Mouse (Mus musculus) kidney, adult 2 months (tissue): Measurements from ENCODE around the gene Pde3a. TPM values are rescaled to one million over a fixed set of nuclear protein-coding genes. Genes with fewer than 3 reads are reported as not detected.

Experiments
- DNase-seq: peaks from one replicate; pipeline ENCODE4 v3.0.0; 2021
- H3K27ac ChIP-seq: fragments of 200-500 bp; 2 replicates; pipeline ENCODE4 v1.5.1; 2012; ENCODE audit warnings: low read depth, low read length, control low read depth, inconsistent platforms; ENCODE audit not compliant: insufficient read depth
- H3K27me3 ChIP-seq: fragments of 200-500 bp; replicated peaks from 2 replicates; pipeline ENCODE4 v1.6.1; 2012; ENCODE audit warnings: mild to moderate bottlenecking, moderate library complexity, low read length, inconsistent platforms; ENCODE audit not compliant: control insufficient read depth, insufficient read depth
- H3K36me3 ChIP-seq: fragments of 200-500 bp; 2 replicates; pipeline ENCODE4 v1.6.1; 2012; ENCODE audit warnings: mild to moderate bottlenecking, moderate library complexity, low read length, inconsistent platforms; ENCODE audit not compliant: control insufficient read depth, insufficient read depth
- H3K4me1 ChIP-seq: fragments of 200-500 bp; 2 replicates; pipeline ENCODE4 v1.6.1; 2011; ENCODE audit warnings: low read length; ENCODE audit not compliant: control insufficient read depth, insufficient read depth
- H3K4me3 ChIP-seq: fragments of 200-500 bp; 2 replicates; pipeline ENCODE4 v1.5.1; 2011; ENCODE audit warnings: mild to moderate bottlenecking, low read depth, low read length, control low read depth; ENCODE audit not compliant: insufficient read depth
- CTCF ChIP-seq: fragments of 200-500 bp; conservative IDR thresholded peaks from 2 replicates; pipeline ENCODE4 v1.5.1; 2011; ENCODE audit warnings: low read depth, mild to moderate bottlenecking, control low read depth, low read length, moderate library complexity, mixed read lengths; ENCODE audit not compliant: insufficient read depth, insufficient read length
- POLR2A ChIP-seq: fragments of 200-500 bp; IDR thresholded peaks from one replicate; pipeline ENCODE4 v1.6.1; 2011; ENCODE audit warnings: low read depth, low read length, control low read depth
- WGBS: fragments of 180-500 bp; shearing (Covaris S2); methylation state at CpG from one replicate; pipeline ENCODE4 v1.1.7; 2018; 5-methylcytosine and 5-hydroxymethylcytosine counted together
- polyA plus RNA-seq: library from polyadenylated mRNA; depleted of rRNA; stranded (reverse); fragments of >200 nt; gene quantifications from 2 replicates; pipeline ENCODE4 v1.2.3, GENCODE M21; 2012

Pde3a gene
- polyA plus RNA-seq, 1 experiment, result 4.1 TPM

DNA sequence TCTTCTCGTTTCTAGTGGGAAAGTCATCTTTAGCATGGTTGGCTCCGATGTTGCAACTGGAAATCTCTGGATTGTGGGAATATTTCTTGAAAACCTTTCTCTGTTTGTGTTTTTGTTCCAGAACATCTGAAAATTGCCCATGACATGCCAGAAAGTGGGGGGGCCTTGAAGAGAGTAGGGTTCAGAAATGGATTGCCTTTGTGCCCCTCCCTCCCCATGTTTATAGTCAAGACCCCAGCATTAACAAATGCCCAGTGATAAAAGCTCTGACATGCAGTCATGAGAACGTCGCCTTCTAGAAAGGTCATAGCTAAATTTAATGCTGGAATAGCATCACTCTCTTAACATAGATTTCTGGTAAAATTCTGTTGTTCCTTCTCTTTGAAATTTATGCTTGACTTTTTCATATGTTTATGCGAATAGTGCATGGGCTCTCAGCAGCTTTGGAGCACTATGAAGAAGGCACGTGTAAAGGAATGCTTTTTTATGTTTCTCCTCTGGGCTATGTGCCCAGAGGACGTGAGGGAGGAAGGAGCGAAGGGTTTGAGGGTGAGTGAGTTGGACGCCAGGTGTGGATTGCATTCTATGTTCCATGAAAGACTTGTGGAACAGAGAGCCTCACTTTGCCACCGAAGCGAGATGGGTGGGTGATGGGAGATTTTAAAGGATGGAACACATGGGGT is 19.0 kb downstream of the Pde3a start:
- no peak for DNase-seq
- no peak for TF ChIP-seq POLR2A
- no peak for TF ChIP-seq CTCF

DNA sequence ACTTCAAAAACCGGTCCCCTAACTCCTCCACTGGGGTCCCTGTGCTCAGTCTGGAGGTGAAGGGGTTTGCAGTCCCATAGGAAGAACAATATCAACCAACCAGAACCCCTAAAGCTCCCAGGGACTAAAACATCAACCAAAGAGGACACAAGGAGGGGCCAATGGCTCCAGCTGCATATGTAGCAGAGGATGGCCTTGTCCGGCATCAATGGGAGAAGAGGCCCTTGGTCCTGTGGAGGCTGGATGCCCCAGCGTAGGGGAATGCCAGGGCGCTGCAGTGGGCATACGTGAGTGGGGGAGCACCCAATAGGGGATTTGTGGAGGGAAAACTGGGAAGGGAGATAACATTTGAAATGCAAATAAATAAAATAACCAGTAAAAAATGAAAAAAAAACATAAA is 19.8 kb downstream of the Pde3a start:
- Histone ChIP-seq H3K27ac (no peak overlapping the region), H3K4me1 (no peaks in the 10 kb centered on the region), H3K36me3 (no peaks in the 10 kb centered on the region), H3K27me3 (no peaks in the 10 kb centered on the region), H3K4me3 (no peak overlapping the region)
- WGBS, result 94% methylated on average over 5 of the region's 5 CpGs
- no peak for DNase-seq
- TF ChIP-seq CTCF (no peak), POLR2A (no peak)

More for the DNA sequence above, 19.0 kb downstream of the Pde3a start:
- H3K4me1 ChIP-seq, result no peaks in the 10 kb centered on the region
- H3K27me3 ChIP-seq, result no peaks in the 10 kb centered on the region
- no peak overlapping the region for H3K27ac ChIP-seq
- H3K4me3 ChIP-seq, result no peak overlapping the region
- H3K36me3 ChIP-seq, result no peaks in the 10 kb centered on the region
- 65% methylated on average over 11 of the region's 11 CpGs for WGBS

DNA sequence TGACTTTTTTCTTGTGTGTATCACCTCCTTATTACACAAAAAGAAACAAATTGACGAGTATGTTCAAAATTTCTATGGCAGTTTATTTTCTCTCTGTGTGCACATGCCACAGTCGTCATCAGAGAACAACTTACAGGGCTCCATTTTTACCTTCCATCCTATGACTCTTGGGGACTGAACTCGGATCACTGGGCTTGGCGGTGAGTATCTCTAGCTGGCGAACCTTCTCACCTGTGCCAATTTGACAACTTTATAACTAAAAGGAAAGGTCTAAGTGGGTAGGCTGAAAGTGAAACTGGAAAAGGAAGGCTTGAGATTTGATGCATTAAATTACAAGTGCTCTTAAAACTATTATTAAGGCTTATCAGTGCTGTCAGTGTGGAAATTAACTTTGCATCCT is 22.1 kb downstream of the Pde3a start:
- H3K27me3 ChIP-seq, result no peaks in the 10 kb centered on the region
- no peak for DNase-seq
- WGBS, result 80% methylated on average over 5 of the region's 5 CpGs
- no peak overlapping the region for H3K4me3 ChIP-seq
- TF ChIP-seq POLR2A (no peak), CTCF (no peak)
- no peaks in the 10 kb centered on the region for H3K4me1 ChIP-seq
- H3K36me3 ChIP-seq, result no peaks in the 10 kb centered on the region
- H3K27ac ChIP-seq, result no peak overlapping the region

DNA sequence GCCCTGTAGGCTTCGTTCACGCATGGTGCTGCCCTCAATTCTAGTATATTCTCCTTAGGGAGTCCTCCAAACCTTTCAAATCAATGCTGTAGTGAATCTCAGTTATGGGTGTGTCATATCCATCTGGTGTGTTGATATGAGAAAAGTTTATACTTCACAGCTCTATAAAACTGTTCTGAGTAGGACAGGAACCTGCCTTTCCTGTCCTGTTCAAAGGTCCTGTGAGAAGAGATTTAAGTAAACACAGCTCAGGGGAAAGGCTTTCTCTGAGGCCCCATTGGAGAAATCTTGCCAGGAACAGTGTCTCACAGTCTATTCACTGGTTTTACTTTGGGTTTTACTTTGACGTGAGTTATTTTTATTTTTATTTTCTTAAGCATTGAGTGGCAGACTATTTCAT is 22.5 kb downstream of the Pde3a start:
- Histone ChIP-seq H3K27ac (no peak overlapping the region), H3K4me1 (no peaks in the 10 kb centered on the region), H3K36me3 (no peaks in the 10 kb centered on the region), H3K27me3 (no peaks in the 10 kb centered on the region), H3K4me3 (no peak overlapping the region)
- 83% methylated on average over 3 of the region's 3 CpGs for WGBS
- DNase-seq, result no peak
- TF ChIP-seq CTCF (no peak), POLR2A (no peak)

DNA sequence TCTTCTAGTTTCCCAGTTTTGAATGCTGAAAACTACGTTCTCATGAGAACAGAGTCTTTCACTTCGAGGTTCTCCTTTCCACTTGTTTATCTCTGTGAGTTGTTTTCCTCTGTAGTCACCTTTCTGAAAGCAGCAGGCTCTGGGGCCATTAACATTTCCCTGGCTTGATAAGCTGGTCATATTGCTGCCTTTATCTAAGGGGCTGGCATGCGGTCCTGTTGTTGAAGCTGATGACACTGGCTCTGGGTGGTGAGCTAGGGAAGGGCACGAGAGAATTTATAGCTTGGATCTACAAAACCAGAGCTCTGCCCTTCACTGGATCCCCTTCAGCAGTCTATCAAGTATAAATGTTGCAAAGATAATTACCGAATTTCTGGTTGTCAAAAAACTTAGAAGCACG is 24.6 kb downstream of the Pde3a start:
- TF ChIP-seq CTCF (no peak), POLR2A (no peak)
- no peak for DNase-seq
- no peak overlapping the region for H3K27ac ChIP-seq
- no peaks in the 10 kb centered on the region for H3K36me3 ChIP-seq
- H3K4me3 ChIP-seq, result no peak overlapping the region
- WGBS, result 88% methylated on average over 6 of the region's 6 CpGs
- H3K27me3 ChIP-seq, result no peaks in the 10 kb centered on the region
- H3K4me1 ChIP-seq, result no peaks in the 10 kb centered on the region

DNA sequence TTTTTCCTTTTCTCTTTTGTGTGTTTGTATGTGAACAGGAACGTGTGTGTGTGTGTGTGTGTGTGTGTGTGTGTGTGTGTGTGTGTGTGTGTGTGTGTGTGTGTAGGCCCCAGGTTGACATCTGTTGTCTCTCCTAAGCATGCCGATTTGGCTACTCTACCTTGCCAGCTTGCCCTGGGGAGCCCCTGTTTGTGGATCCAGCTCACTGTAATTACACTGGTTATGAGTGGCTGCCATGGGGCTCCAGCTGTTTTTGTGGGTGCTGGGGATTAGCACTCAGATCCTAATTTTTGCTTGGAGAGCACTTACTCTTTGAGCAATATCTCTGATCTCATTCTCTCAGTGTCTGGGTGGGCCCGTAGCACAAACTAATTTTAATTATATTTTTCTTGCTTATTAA is 32.6 kb downstream of the Pde3a start:
- no peak overlapping the region for H3K4me3 ChIP-seq

DNA sequence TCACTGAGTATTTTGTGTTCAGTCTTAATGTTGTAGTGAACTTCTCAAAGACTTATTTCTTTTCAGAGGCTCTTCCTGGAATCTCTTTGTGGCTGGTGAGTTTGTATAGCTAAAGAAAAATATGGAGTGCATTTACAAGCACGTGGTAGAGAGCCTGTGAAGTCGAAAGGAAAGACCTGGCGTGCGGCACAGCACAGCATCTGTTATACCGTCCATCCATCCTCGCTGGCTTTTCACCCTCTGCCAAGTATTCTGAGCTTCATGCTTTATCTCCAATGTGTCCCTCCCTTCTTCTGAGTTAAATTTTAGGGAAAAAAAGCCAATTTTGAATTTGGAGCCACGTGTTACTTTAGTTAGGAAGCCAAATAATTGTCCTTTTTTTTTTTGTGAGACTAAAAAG is 33.7 kb downstream of the Pde3a start:
- H3K4me1 ChIP-seq, result no peaks in the 10 kb centered on the region
- WGBS, result 85% methylated on average over 7 of the region's 7 CpGs
- no peak for DNase-seq
- H3K4me3 ChIP-seq, result no peak overlapping the region
- TF ChIP-seq POLR2A, result no peak
- TF ChIP-seq CTCF, result no peak
- H3K36me3 ChIP-seq, result no peaks in the 10 kb centered on the region
- H3K27me3 ChIP-seq, result no peaks in the 10 kb centered on the region
- H3K27ac ChIP-seq, result no peak overlapping the region

More for the DNA sequence above, 32.6 kb downstream of the Pde3a start:
- no peak for DNase-seq
- TF ChIP-seq CTCF, result no peak
- no peaks in the 10 kb centered on the region for H3K4me1 ChIP-seq
- H3K27ac ChIP-seq, result no peak overlapping the region
- H3K27me3 ChIP-seq, result no peaks in the 10 kb centered on the region
- 63% methylated on average over 3 of the region's 3 CpGs for WGBS
- no peaks in the 10 kb centered on the region for H3K36me3 ChIP-seq

DNA sequence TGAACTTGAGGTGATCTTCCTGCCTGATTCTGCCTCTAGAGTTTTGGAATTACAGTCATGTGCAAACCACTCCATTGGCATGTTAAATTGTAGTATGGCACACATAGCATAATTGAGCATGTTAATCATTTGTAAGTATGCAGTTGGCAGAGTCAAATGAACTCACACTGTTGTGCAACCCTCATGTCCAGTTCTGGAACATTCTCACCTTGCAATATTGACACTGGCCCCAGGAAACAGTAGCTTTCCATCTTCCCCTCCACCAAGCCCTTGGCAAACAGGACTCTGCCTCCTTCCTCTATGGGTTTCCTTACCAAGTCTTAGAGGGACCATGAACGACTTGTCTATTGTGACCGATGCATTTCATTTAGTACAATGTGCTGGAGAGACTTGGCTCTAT is 42.1 kb downstream of the Pde3a start:
- no peak overlapping the region for H3K27ac ChIP-seq
- H3K4me1 ChIP-seq, result no peaks in the 10 kb centered on the region
- no peaks in the 10 kb centered on the region; the same call in 1 of the 2 replicates for H3K27me3 ChIP-seq
- DNase-seq, result no peak
- no peak overlapping the region for H3K4me3 ChIP-seq
- WGBS, result 85% methylated on average over 2 of the region's 2 CpGs
- TF ChIP-seq POLR2A (no peak), CTCF (no peak)
- no peaks in the 10 kb centered on the region for H3K36me3 ChIP-seq
